Mouse (Mus musculus) liver, postnatal 0 days (tissue): ENCODE measurements around the gene Kcng4.

Source experiments
- CTCF ChIP-seq: sonication (generic); IDR thresholded peaks from 2 replicates; pipeline ENCODE4 v1.5.1; 2016; ENCODE audit warnings: antibody characterized with exemption, low read depth
- EP300 ChIP-seq: IDR thresholded peaks from 2 replicates; pipeline ENCODE4 v1.6.1; 2016; ENCODE audit warnings: antibody characterized with exemption, low read depth, mild to moderate bottlenecking

DNA sequence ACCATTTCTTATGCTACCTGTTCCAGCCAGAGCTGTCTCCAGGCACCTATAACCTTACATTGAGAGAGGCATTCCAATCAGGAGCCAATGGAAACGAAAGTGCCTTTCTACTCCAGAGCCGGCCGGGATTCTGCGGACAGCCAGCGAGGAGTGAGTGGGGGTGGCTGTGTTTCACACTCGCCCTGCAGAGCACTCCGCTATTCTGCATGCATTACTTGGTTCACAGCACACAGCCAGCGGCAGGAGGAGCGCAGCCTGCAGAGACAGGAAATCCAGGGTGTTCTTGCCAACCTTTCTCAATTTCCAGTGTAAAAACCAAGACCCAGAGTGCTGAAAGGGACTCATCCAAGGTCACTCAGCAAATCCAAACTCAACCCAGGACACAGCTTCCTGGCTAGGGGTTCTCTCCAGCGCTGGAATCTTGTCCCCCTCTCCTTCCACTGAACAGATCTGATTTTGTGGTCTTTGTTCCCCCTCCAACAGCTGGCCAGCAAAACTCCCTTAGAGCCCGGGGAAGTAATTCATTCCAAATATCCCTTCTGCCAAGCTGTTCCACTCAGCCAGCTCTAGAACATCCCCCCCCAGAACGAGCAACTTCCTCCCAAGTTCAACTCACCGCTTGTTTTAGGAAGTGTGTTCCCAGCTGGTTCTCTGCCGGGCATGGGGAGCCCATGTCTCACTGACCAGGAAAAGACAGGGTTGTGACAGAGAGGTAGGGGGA is 704 bp downstream of the Kcng4 start:
- TF ChIP-seq CTCF (no peak), EP300 (no peak)
